Mouse (Mus musculus): ENCODE results near the gene Ice2. TPM values are rescaled to one million over a fixed set of nuclear protein-coding genes. Genes with fewer than 3 reads are reported as not detected.
A peak's percentile ranks its signal among the peaks of the same experiment; 100 is the strongest.

Gene Ice2
- polyA plus RNA-seq, 1 experiment, result 2.6 TPM

GRCm38 (mm10) chr9:69480344-69480743 lies 82.6 kb downstream of the Ice2 start:
- Histone ChIP-seq H3ac (ENCODE audit: control insufficient read depth, insufficient read length, low read depth) (no peak overlapping the region), H3K79me2 (ENCODE audit: control insufficient read depth, insufficient read depth) (peaks cover 47% of the 10 kb centered on the region), H3K4me3 (ENCODE audit: insufficient read depth, poor library complexity, severe bottlenecking) (no peak overlapping the region), H3K36me3 (ENCODE audit: control insufficient read depth, insufficient read depth) (peaks cover 93% of the 10 kb centered on the region), H3K79me3 (ENCODE audit: low read depth) (peaks cover 21% of the 10 kb centered on the region), H3K27me3 (ENCODE audit: control insufficient read depth, insufficient read depth, insufficient read length) (no peaks in the 10 kb centered on the region)
- no peak for TF ChIP-seq FOSL1 (IDR thresholded peaks at IDR 0.05; ENCODE audit: insufficient read depth, low read length, poor library complexity, severe bottlenecking)
- no peak for TF ChIP-seq MYOG (IDR thresholded peaks at IDR 0.05; ENCODE audit: control insufficient read depth, extremely low read depth, insufficient read length)
- peak; percentile 38 for TF ChIP-seq CTCF (IDR thresholded peaks at IDR 0.05; ENCODE audit: control insufficient read depth, insufficient read depth, insufficient read length)

Small RNAs within 50 kb of the gene (microRNA-seq; reads per million reads assigned to microRNA genes)
- gene Mir3109 (ENCODE audit: borderline microRNAs expressed), result 18.1 reads per million, percentile 63 among the genes with 10 or more reads in this experiment

Other genes with a start within 250 kb of the Ice2 start
- gene Anxa2, start 55.7 kb downstream of the Ice2 start, polyA plus RNA-seq (2012; fragmentation: generic; extraction: Trizol), result 2,389 TPM